Mouse (Mus musculus): ENCODE measurements at regions not wholly inside any gene's neighbourhood (a gene's known extent, or its start where the extent isn't known, plus 50 kb on each side); places are given as distances from the start of the nearest gene placed in this dataset.

- Histone ChIP-seq H3K4me1 (ENCODE audit: insufficient read depth, low read depth, low read length) (no peaks in the 10 kb centered on the region), H3K27me3 (ENCODE audit: insufficient read depth, low read length) (no peaks in the 10 kb centered on the region), H3K36me3 (replicated peaks) (no peaks in the 10 kb centered on the region), H3K9me3 (replicated peaks) (no peaks in the 10 kb centered on the region), H3K4me3 (ENCODE audit: low read depth, low read length) (no peak overlapping the region)
- ATAC-seq (ENCODE audit: extremely low read depth, insufficient number of reproducible peaks, low FRiP score, poor library complexity, severe bottlenecking) (no peak), DNase-seq (ENCODE audit: low spot score) (no peak)
- no peak for TF ChIP-seq GATA2 (IDR thresholded peaks at IDR 0.05; ENCODE audit: borderline replicate concordance, low read depth, low read length)
- no peak for TF ChIP-seq TAL1 (conservative IDR thresholded peaks at IDR 0.05; ENCODE audit: low read depth, low read length)
- TF ChIP-seq GATA1 (IDR thresholded peaks at IDR 0.05; ENCODE audit: borderline replicate concordance, low read length): no peak
- TF ChIP-seq CTCF (IDR thresholded peaks at IDR 0.05; ENCODE audit: low read depth, low read length): no peak
- no peak for TF ChIP-seq POLR2AphosphoS5 (IDR thresholded peaks at IDR 0.05; ENCODE audit: insufficient replicate concordance, low read depth, low read length)
Measured at GRCm38 (mm10) chr8:44030972-44031371, 321.1 kb upstream of the Adam34 start.

GRCm38 (mm10) chr8:44027738-44028137 lies 317.9 kb upstream of the Adam34 start:
- Histone ChIP-seq H3K4me3 (ENCODE audit: low read depth, low read length) (no peak overlapping the region), H3K9me3 (replicated peaks) (peaks cover 4% of the 10 kb centered on the region; the same call in 1 of the 2 replicates), H3K27me3 (ENCODE audit: insufficient read depth, low read length) (no peaks in the 10 kb centered on the region), H3K36me3 (replicated peaks) (no peaks in the 10 kb centered on the region), H3K4me1 (ENCODE audit: insufficient read depth, low read depth, low read length) (no peaks in the 10 kb centered on the region)
- ATAC-seq (ENCODE audit: extremely low read depth, insufficient number of reproducible peaks, low FRiP score, poor library complexity, severe bottlenecking): no peak
- no peak for TF ChIP-seq CTCF (IDR thresholded peaks at IDR 0.05; ENCODE audit: low read depth, low read length)
- no peak for TF ChIP-seq GATA1 (IDR thresholded peaks at IDR 0.05; ENCODE audit: borderline replicate concordance, low read length)
- TF ChIP-seq POLR2AphosphoS5 (IDR thresholded peaks at IDR 0.05; ENCODE audit: insufficient replicate concordance, low read depth, low read length): no peak
- no peak for TF ChIP-seq TAL1 (conservative IDR thresholded peaks at IDR 0.05; ENCODE audit: low read depth, low read length)
- TF ChIP-seq GATA2 (IDR thresholded peaks at IDR 0.05; ENCODE audit: borderline replicate concordance, low read depth, low read length): no peak
- DNase-seq (ENCODE audit: low spot score): no peak

- no peak overlapping the region for H3K4me3 ChIP-seq (ENCODE audit: low read depth, low read length)
- H3K4me1 ChIP-seq (ENCODE audit: insufficient read depth, low read depth, low read length): no peaks in the 10 kb centered on the region
- no peak for TF ChIP-seq GATA1 (IDR thresholded peaks at IDR 0.05; ENCODE audit: borderline replicate concordance, low read length)
- 0 out of 2 replicates have a peak, but pooled peaks have one; percentile 12 for TF ChIP-seq CTCF (IDR thresholded peaks at IDR 0.05; ENCODE audit: low read depth, low read length)
- no peak for ATAC-seq (ENCODE audit: extremely low read depth, insufficient number of reproducible peaks, low FRiP score, poor library complexity, severe bottlenecking)
- peaks cover 4% of the 10 kb centered on the region; the same call in 1 of the 2 replicates for H3K9me3 ChIP-seq (replicated peaks)
- H3K36me3 ChIP-seq (replicated peaks): no peaks in the 10 kb centered on the region
- no peaks in the 10 kb centered on the region for H3K27me3 ChIP-seq (ENCODE audit: insufficient read depth, low read length)
- DNase-seq (ENCODE audit: low spot score): no peak
Measured at GRCm38 (mm10) chr8:44025926-44026325, 316.1 kb upstream of the Adam34 start.

GRCm38 (mm10) chr8:44024028-44024427 lies 314.2 kb upstream of the Adam34 start:
- no peak for DNase-seq (ENCODE audit: low spot score)
- H3K27me3 ChIP-seq (ENCODE audit: insufficient read depth, low read length): no peaks in the 10 kb centered on the region
- peaks cover 6% of the 10 kb centered on the region; the same call in 1 of the 2 replicates for H3K9me3 ChIP-seq (replicated peaks)
- no peaks in the 10 kb centered on the region for H3K36me3 ChIP-seq (replicated peaks)
- no peak overlapping the region for H3K4me3 ChIP-seq (ENCODE audit: low read depth, low read length)
- no peak for TF ChIP-seq TAL1 (conservative IDR thresholded peaks at IDR 0.05; ENCODE audit: low read depth, low read length)
- no peak for TF ChIP-seq POLR2AphosphoS5 (IDR thresholded peaks at IDR 0.05; ENCODE audit: insufficient replicate concordance, low read depth, low read length)
- TF ChIP-seq GATA2 (IDR thresholded peaks at IDR 0.05; ENCODE audit: borderline replicate concordance, low read depth, low read length): no peak
- TF ChIP-seq GATA1 (IDR thresholded peaks at IDR 0.05; ENCODE audit: borderline replicate concordance, low read length): no peak
- TF ChIP-seq CTCF (IDR thresholded peaks at IDR 0.05; ENCODE audit: low read depth, low read length): no peak
- no peaks in the 10 kb centered on the region for H3K4me1 ChIP-seq (ENCODE audit: insufficient read depth, low read depth, low read length)
- ATAC-seq (ENCODE audit: extremely low read depth, insufficient number of reproducible peaks, low FRiP score, poor library complexity, severe bottlenecking): no peak
